Mouse (Mus musculus) bone marrow macrophage, adult 2 months (primary cell): ENCODE data around the gene Hpd.

Experiments used
- CTCF ChIP-seq: IDR thresholded peaks from 2 replicates; pipeline ENCODE4 v1.5.1; 2012; ENCODE audit warnings: low read depth, mild to moderate bottlenecking, low read length, moderate library complexity
- POLR2A ChIP-seq: IDR thresholded peaks from 2 replicates; pipeline ENCODE4 v1.6.1; 2012; ENCODE audit warnings: mild to moderate bottlenecking, low read depth, low read length, borderline replicate concordance

DNA sequence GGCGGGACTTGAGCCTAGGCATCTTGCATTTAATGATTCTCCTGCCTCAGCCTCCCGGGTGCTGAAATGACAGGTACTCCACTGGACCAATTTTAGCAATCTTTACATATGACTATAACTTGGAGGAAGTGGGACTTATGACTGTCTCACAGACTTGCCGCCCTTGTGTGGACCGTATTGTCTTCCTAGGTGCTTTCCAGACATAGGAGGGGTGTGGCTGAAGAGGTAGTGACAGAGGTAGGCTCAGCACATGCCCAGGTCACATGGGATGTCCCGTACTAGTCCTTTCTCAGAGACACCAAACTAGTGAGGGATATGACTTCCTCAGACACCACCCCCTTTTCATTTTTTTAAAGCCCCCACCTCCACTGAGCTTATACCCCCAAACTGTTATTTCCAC lies 3.7 kb downstream of the Hpd start:
- TF ChIP-seq CTCF: no peak
- no peak for TF ChIP-seq POLR2A
